Mouse (Mus musculus) left cerebral cortex, adult 2 months (tissue): ENCODE measurements around the gene Dis3. TPM values are rescaled to one million over a fixed set of nuclear protein-coding genes. Genes with fewer than 3 reads are reported as not detected.

Experiments
- DNase-seq, 2 experiments: peaks; one replicate each; pipeline ENCODE4 v3.0.0; 2021 to 2022; ENCODE audit warnings: low spot score in 2 of 2, mixed read lengths in 1 of 2; ENCODE audit errors: extremely low spot score in 1 of 2
- H3K27ac ChIP-seq: fragments of 200-600 bp; 2 replicates; pipeline ENCODE4 v1.8.1; 2022
- H3K4me3 ChIP-seq: fragments of 200-600 bp; 2 replicates; pipeline ENCODE4 v1.8.1; 2022
- CTCF ChIP-seq: fragments of 200-600 bp; IDR thresholded peaks from 2 replicates; pipeline ENCODE4 v1.8.1; 2022; ENCODE audit warnings: antibody characterized with exemption, mild to moderate bottlenecking, moderate library complexity
- intact Hi-C: fragments of 180-260 bp; cut with DNase I; formaldehyde crosslinking; loops from one replicate; pipeline ENCODE4 v1.15.1; 2025
- long read RNA-seq, 2 experiments: library from polyadenylated mRNA; stranded (forward); transcript quantifications; one replicate each; pipeline ENCODE4 v2.0.0; 2021; ENCODE audit warnings: borderline mapping rate in 2 of 2
- total RNA-seq, 2 experiments: library from RNA; stranded (reverse); gene quantifications; 2 replicates each; pipeline ENCODE4 v1.2.3; 2021

The Dis3 gene
- 10 to 100 TPM; 17.7 to 18.7 TPM for total RNA-seq
- long read RNA-seq, experiment 1, full-length matches to known transcripts: 4 of 10 reads
- long read RNA-seq, experiment 1, partial matches to known transcripts: 3 of 10 reads
- long read RNA-seq, experiment 1, other reads (novel, unspliced or antisense): 3 of 10 reads
- long read RNA-seq, experiment 2, full-length matches to known transcripts: 1 of 9 reads
- long read RNA-seq, experiment 2, partial matches to known transcripts: 3 of 9 reads
- long read RNA-seq, experiment 2, other reads (novel, unspliced or antisense): 5 of 9 reads

DNA sequence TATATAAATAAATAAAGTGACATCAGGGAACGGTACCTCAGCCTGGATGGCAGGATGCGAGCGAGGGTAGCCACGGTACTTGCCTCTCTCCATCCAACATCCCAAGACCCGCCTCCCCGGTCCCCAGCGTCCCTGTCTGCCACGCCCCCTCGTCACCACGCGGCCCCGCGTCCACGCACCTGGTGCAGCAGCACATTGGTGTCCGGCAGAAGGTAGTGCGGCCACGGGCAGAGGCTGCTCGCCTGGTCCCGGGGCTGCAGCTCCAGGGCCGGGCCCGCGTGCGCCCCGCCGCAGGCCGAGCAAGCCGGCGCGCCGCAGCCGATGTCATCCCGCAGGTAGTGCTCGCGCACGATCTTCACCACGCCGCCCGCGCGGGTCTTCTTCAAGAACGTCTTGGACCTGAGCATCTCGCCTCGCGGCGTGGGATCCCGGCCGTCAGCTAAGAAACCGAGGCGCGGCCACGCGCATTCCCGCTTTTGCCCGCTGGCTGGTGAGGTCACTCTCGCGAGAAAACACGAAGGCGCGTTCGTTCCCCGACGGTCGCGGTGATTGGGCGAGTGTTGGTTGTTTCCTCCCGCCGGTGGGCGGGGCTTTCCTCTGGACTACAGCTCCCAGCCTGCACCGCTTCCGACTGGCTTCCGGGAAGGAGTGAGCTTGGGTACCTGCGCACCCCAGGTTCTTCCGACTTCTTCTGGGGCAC, at the start of gene Dis3, which contains the start of gene Pibf1:
TSS of gene Dis3 (minus strand) at position 504 of the 700 bp plus-strand sequence.
TSS of gene Pibf1 (plus strand) at position 158 of the 700 bp plus-strand sequence.
- intact Hi-C loops: loop anchor here (2.0 kb wide), 2 partner anchors 53 to 69 kb away; partner anchors contain the start of genes Bora and Mzt1
- Histone ChIP-seq H3K4me3 (peak within 1 kb of the TSS; percentile 82), H3K27ac (peak within 1 kb of the TSS; percentile 55)
- DNase-seq: peak; percentile 99
- TF ChIP-seq CTCF: no peak; the same call in 1 of the 2 replicates

DNA sequence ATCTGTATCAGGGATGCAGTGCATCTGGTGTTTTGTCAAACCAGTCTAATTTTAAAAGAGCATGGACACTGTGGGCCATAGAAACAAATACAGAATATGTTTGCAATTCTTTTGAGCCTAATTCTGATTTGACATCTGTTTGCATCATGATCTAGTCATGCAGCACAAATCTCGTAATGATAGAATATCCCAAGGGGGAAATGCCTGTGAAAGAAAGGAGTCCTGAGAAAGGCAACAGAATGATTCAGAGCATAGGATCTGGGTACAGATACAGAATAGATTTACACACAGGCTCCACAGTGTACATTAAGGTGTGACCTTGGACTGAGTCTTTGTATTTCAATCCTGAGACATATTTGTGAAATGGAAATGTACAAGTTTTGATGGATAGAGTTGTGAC, 47.3 kb upstream of the Dis3 start:
- intact Hi-C loops: no loop called here
- H3K4me3 ChIP-seq: no peak overlapping the region
- TF ChIP-seq CTCF: no peak

GRCm38 (mm10) chr14:99141786-99142633, 42.4 kb upstream of the Dis3 start:
- peak; percentile 75 to 82 for DNase-seq
- Histone ChIP-seq H3K27ac (no peak overlapping the region), H3K4me3 (no peak overlapping the region)
- TF ChIP-seq CTCF: peak; percentile 96
- intact Hi-C loops: loop anchor here (1.0 to 5.0 kb wide), 2 partner anchors 155 to 752 kb away; partner anchors contain the start of gene Klf5

More for the DNA sequence above, 47.3 kb upstream of the Dis3 start:
- no peak for DNase-seq
- H3K27ac ChIP-seq: no peak overlapping the region

- no peak for TF ChIP-seq CTCF
- intact Hi-C loops: loop anchor here (5.0 kb wide), 1 partner anchor 157 kb away; the partner anchor contains the start of gene Klf5
- Histone ChIP-seq H3K27ac (no peak overlapping the region), H3K4me3 (no peak overlapping the region)
- no peak for DNase-seq
Observed at GRCm38 (mm10) chr14:99140036-99140435, 40.5 kb upstream of the Dis3 start.

DNA sequence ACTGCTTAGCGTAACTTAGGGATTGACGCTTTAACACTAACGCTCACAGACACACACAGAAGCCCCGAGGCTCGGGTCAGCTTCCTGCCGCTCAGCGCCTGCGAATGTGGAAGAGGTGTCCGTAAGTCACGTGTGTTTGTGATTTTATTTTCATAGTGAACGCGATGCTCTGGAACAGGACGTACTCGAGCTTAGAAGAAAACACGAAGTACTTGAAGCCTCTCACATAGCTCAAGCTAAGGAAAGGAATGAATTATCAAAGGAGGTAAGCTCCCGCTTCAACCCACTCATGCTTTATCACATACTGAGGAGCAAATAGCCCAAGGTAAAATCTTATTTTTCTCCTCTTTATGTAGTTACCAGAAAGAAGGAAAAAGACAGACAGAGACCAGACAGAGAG, 36.7 kb upstream of the Dis3 start:
- Histone ChIP-seq H3K27ac (no peak overlapping the region), H3K4me3 (no peak overlapping the region)
- TF ChIP-seq CTCF: no peak
- intact Hi-C loops: no loop called here
- DNase-seq: no peak

DNA sequence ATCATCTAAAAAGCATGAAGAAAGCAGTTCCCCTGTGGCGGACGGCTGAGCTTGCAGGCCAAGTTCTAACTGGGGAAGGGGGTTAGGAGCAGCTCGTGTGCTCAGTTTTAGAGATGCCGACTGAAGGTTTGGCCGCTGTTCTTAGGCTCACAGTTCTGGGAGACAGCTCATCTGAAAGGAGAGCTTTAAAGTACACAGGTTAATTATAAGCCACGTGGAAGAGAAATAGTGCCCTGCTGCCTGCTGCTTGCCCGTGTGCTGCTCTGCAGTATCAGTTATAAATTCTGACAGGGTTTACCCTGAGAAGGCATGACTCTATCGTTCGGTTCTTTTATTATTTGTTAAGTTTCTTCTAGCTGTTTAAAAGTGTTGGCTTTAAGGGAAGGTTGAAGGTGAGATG, 36.2 kb upstream of the Dis3 start:
- Histone ChIP-seq H3K27ac (no peak overlapping the region), H3K4me3 (no peak overlapping the region)
- DNase-seq: no peak
- no peak for TF ChIP-seq CTCF
- intact Hi-C loops: no loop called here

DNA sequence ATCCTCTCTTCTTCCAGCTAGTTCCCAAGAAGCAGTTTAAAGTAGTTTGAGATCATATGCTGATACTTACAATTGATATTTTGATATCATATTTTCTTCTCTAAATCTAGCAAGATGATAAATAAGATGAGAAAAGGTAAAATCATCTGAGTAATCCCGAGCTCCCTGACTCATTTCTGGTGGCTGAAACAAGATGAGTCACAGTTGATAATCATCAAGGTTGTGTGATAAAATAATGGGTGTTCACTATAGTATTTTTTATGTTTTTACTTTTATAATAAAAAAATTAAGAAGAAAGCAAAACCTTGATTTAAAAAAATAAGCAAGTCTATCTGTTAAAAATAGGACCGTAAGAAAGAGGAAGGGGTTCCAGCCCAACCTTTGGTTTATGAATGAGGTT, 34.5 kb upstream of the Dis3 start:
- Histone ChIP-seq H3K4me3 (no peak overlapping the region), H3K27ac (no peak overlapping the region)
- intact Hi-C loops: no loop called here
- TF ChIP-seq CTCF: no peak
- DNase-seq: no peak

- no peak for DNase-seq
- TF ChIP-seq CTCF: no peak
- intact Hi-C loops: no loop called here
- no peak overlapping the region for H3K27ac ChIP-seq
- H3K4me3 ChIP-seq: no peak overlapping the region
Observed at GRCm38 (mm10) chr14:99129050-99129449, 29.5 kb upstream of the Dis3 start.

DNA sequence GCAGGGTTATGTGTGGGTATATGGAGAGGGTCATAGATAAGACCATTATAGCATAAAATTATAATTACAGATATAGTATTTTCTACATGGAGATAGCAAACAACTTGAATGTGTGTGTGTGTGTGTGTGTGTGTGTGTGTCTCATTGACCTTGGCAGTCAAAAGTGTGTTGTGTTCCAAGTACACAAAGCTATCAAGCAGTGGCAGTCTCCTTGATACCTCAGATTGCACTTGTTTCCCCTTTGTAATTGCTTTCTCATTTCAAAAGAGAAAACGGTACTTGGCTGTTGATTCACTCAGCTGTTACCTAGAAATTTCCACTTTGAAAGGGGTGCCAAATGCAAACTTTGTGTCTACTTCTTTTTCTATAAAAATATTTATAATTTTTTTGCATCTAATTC, 27.9 kb upstream of the Dis3 start:
- no peak for DNase-seq
- TF ChIP-seq CTCF: no peak
- intact Hi-C loops: no loop called here

GRCm38 (mm10) chr14:99126713-99127112, 27.1 kb upstream of the Dis3 start:
- Histone ChIP-seq H3K4me3 (no peak overlapping the region), H3K27ac (no peak overlapping the region)
- intact Hi-C loops: no loop called here
- no peak for TF ChIP-seq CTCF
- no peak for DNase-seq

More for the DNA sequence above, 27.9 kb upstream of the Dis3 start:
- Histone ChIP-seq H3K27ac (no peak overlapping the region), H3K4me3 (no peak overlapping the region)

- Histone ChIP-seq H3K4me3 (no peak overlapping the region), H3K27ac (no peak overlapping the region)
- no peak for DNase-seq
- intact Hi-C loops: no loop called here
- TF ChIP-seq CTCF: no peak
Observed at GRCm38 (mm10) chr14:99124076-99124475, 24.5 kb upstream of the Dis3 start.
